ENCODE assay signal across 28 mouse cellular contexts in the genomic region with DNA sequence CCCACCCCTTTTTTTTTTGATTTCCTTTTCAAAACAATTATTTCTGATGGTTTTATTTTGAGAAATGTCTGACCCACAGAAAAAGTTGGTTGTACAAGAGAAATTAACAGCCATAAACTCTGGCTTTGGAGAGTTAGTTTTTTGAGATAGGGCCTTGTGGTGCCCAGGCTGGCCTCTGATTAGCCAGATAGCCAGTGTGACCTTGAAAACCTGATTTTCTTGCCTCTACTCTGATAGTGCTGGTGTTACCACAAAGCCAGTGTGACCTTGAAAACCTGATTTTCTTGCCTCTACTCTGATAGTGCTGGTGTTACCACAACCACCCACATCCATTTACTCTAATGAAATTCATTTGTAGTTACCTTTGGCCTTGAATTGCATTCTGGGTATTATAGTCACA. TPM values are rescaled to one million over a fixed set of nuclear protein-coding genes. Genes with fewer than 3 reads are reported as not detected.
DNase-seq lines count a peak whose midpoint lies in the region; TF ChIP-seq lines count a peak whose summit lies in the region.
"Had no signal": no experiment of that assay in that cellular context is flagged by ENCODE, and none has a peak within 500 bp of the region (broad histone marks: within the 10 kb centered on the region; RNA-seq: fewer than 3 reads in every experiment).

No protein-coding gene starts in this region.

- H3K4me1 ChIP-seq in spleen, adult 2 months (ENCODE audit: control insufficient read depth, insufficient read depth, insufficient read length), result peaks cover 5% of the 10 kb centered on the region; the same call in 1 of the 2 replicates
- no peaks in the 10 kb centered on the region for H3K4me1 ChIP-seq in lung, adult 2 months (ENCODE audit: control insufficient read depth, insufficient read depth, low read length)
- H3K4me1 ChIP-seq: embryonic facial prominence, embryonic 13.5 days; embryonic facial prominence, embryonic 15.5 days; forebrain, embryonic 10.5 days; forebrain, embryonic 12.5 days had no signal

- no peak for TF ChIP-seq POLR2A in spleen, adult 2 months (IDR thresholded peaks at IDR 0.05; ENCODE audit: low read depth, low read length)
- no peak for TF ChIP-seq POLR2A in lung, adult 2 months (IDR thresholded peaks at IDR 0.05; ENCODE audit: borderline replicate concordance, extremely low read depth, low read depth, low read length)

- H3K27ac ChIP-seq in spleen, adult 2 months (ENCODE audit: insufficient read depth, low read length), result peak overlapping the region; percentile 37; the same call in 1 of the 2 replicates
- H3K27ac ChIP-seq: embryonic facial prominence, embryonic 13.5 days; embryonic facial prominence, embryonic 15.5 days; forebrain, embryonic 10.5 days; forebrain, embryonic 12.5 days had no signal

- H3K27me3 ChIP-seq in spleen, adult 2 months (ENCODE audit: control insufficient read depth, insufficient read depth, low read length), result no peaks in the 10 kb centered on the region
- H3K27me3 ChIP-seq: CH12.LX; embryonic facial prominence, embryonic 13.5 days; embryonic facial prominence, embryonic 15.5 days; forebrain, embryonic 12.5 days; Patski had no signal

- TF ChIP-seq CTCF in spleen, adult 2 months (IDR thresholded peaks at IDR 0.05; ENCODE audit: extremely low read depth, insufficient read depth, insufficient read length, insufficient replicate concordance), result no peak
- no peak for TF ChIP-seq CTCF in lung, adult 2 months (IDR thresholded peaks at IDR 0.05; ENCODE audit: insufficient read depth, low read length)

- no peaks in the 10 kb centered on the region for H3K36me3 ChIP-seq in spleen, adult 2 months (ENCODE audit: control insufficient read depth, insufficient read depth, low read length)
- H3K36me3 ChIP-seq: embryonic facial prominence, embryonic 13.5 days; embryonic facial prominence, embryonic 15.5 days; forebrain, embryonic 10.5 days; forebrain, embryonic 12.5 days; G1E had no signal

- no peak overlapping the region for H3K4me3 ChIP-seq in spleen, adult 2 months (ENCODE audit: extremely low read depth, insufficient read depth, insufficient read length)
- no peak overlapping the region for H3K4me3 ChIP-seq in lung, adult 2 months (replicated peaks; ENCODE audit: extremely low read depth, low read depth, low read length)
- H3K4me3 ChIP-seq: embryonic facial prominence, embryonic 13.5 days; embryonic facial prominence, embryonic 15.5 days; erythroblast, embryonic 14.5 days; forebrain, embryonic 10.5 days; forebrain, embryonic 12.5 days had no signal

- DNase-seq in spleen, adult 2 months (ENCODE audit: low read depth in 1 of 2, low spot score in 2 of 2), result no peak
- no peak for DNase-seq in spleen, postnatal 10 days (ENCODE audit: low spot score in 2 of 2)
- DNase-seq in 416B (ENCODE audit: low read depth), result peak; percentile 81
- peak; percentile 58 for DNase-seq in induced T-regulatory cell, adult 2 months (ENCODE audit: low read depth)
- DNase-seq in lung, adult 2 months, result no peak
- DNase-seq: adrenal gland, postnatal 10 days; adrenal gland, postnatal 25 days; cerebellum, adult 11 months; cerebellum, adult 18-20 months; cerebellum, adult 8-10 months; cerebellum, adult 9-11 months; cerebellum, postnatal 14 days; cerebellum, postnatal 36 days; embryo, embryonic 11 days had no signal

RNA-seq across cellular contexts. Expression of a gene that starts 13.9 kb away (rescaled TPM):
- polyA plus RNA-seq in spleen, adult 2 months (2012; rRNA removed), result 1.4 and 1.6 TPM in 2 replicates
- polyA plus RNA-seq in lung, adult 2 months (2012; rRNA removed), result 0.18 and 0.22 TPM in 2 replicates
- polyA plus RNA-seq: brain, embryonic 14.5 days; embryonic facial prominence, embryonic 11.5 days; embryonic facial prominence, embryonic 13.5 days; embryonic facial prominence, embryonic 15.5 days; erythroblast, embryonic 14.5 days; forebrain, embryonic 10.5 days; forebrain, embryonic 12.5 days; forebrain, embryonic 14.5 days; forebrain, embryonic 16.5 days; G1E; Patski had no signal

RNA-seq across cellular contexts. Expression of a gene that starts 39.7 kb away (rescaled TPM):
- 98.3 and 128 TPM in 2 replicates for polyA plus RNA-seq in spleen, adult 2 months (2012; rRNA removed)
- polyA plus RNA-seq in lung, adult 2 months (2012; rRNA removed), result 50.9 and 70.4 TPM in 2 replicates
- polyA plus RNA-seq: G1E had no signal

RNA-seq across cellular contexts. Expression of a gene that starts 47.2 kb away (rescaled TPM):
- 10.2 and 12.8 TPM in 2 replicates for polyA plus RNA-seq in spleen, adult 2 months (2012; rRNA removed)
- 75.9 and 90.6 TPM in 2 replicates for polyA plus RNA-seq in lung, adult 2 months (2012; rRNA removed)
- polyA plus RNA-seq: C2C12; CD4-positive, CD25-positive, alpha-beta regulatory T cell, adult 4 months; forebrain, embryonic 12.5 days; G1E had no signal

RNA-seq across cellular contexts. Expression of a gene that starts 59.7 kb away (rescaled TPM):
- 8.9 and 10.6 TPM in 2 replicates for polyA plus RNA-seq in spleen, adult 2 months (2012; rRNA removed)
- 2.2 and 4.1 TPM in 2 replicates for polyA plus RNA-seq in lung, adult 2 months (2012; rRNA removed)
- polyA plus RNA-seq: erythroblast, embryonic 14.5 days; G1E; Patski had no signal

Comparison
In these comparisons a context has a peak if more than half of its experiments do, and no peak if none do; other contexts are left out.
1. DNase-seq: peak in 416B (single experiment) and induced T-regulatory cell, adult 2 months (single experiment); none in spleen, adult 2 months (0 of 2), spleen, postnatal 10 days (0 of 2) and lung, adult 2 months (single experiment).